Mouse (Mus musculus): ENCODE measurements around the gene Mrgpra6.

Gene Mrgpra6

DNA sequence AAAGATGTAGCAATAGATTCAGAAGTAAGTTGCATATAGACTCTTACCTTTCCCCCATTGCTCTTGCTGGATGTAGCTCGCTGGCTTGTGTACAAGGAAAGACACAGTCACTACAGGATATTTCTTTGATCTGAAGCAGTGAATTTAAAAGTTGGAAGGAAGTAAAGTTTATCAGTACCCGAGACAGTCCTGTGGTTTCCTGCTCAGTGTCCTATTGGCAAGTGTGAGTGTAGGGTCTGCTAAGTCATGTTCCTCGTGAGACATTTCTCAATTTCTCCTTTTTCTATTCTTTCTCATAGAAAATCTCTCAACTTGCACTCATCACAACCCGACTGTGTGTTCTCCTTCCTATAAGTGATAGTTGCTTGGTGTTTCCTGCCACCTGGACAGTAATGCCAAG, at the start of gene Mrgpra6:
TSS of gene Mrgpra6 (minus strand) at position 91 of the 400 bp plus-strand sequence.
- DNase-seq: no peak

DNA sequence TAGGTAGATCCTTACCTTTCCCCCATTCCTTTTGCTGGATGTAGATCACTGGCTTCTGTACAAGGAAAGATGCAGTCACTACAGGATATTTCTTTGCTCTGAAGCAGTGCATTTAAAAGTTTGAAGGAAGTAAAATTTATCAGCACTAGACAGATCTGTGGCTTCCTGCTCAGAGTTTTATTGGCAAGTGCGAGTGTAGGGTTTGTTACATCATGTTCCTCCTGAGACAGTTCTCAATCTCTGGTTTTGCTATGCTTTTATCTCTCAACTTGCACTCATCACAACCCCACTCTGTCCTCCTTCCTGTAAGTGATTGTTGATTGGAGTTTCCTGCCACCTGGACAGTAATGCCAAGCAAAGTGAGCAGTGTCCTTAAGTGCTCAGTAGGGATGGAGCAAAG, 48.0 kb upstream of the Mrgpra6 start, which contains the start of gene Mrgpra9:
TSS of gene Mrgpra9 (minus strand) at position 79 of the 400 bp plus-strand sequence.
- DNase-seq: no peak

DNA sequence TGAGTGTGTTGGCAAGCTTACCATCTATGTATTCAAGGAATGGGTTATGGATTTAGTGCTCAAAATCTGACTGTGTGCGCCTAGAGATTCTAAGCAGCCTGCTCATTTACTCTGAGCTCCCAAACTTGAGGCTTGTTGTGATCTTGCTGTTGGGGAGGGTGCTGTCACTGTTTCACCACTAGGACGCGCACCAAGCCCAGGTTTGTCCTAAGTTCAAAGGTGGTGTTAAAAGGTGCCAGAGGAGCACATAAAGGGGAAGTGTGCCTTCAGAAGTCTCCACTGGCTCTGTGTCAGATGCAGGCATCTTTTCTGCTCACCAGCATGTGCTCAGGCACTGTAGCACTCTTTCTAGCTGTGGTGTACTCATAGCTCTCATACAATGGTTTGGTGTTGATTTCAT, 39.9 kb upstream of the Mrgpra6 start:
- no peak for DNase-seq

DNA sequence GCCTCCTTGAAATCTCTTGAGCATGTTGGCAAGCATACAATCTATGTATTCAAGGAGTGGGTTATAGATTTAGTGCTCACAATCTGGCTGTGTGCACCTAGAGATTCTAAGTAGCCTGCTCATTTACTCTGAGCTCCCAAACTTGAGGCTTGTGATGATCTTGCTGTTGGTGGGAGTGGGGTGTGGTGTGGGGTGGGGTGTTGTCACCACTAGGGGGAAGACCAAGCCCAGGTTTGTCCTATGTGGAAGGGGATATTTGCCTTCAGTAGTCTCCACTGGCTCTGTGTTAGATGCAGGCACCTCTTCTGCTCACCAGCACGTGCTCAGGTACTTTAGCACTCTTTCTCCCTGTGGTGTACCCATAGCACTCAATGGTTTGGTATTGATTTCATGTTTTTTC, 9.4 kb downstream of the Mrgpra6 start:
- DNase-seq: no peak

DNA sequence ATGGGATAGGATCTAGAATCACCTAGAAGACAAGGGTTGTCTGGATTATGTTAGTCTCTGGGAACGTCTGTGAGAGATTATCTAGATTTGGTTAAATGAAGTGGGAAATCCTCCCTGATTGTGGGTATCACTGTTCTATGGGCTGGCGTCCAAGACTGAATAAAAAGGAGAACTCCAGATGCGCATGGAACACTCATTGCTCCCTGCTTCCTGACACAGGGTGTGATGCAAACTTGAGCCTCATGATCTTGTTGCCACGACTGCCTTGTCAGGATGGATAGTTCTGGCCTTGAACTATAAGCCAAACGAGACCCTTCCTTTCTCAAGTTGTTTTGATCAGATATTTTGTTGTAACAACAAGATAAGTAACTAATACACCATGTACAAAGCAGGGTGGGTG, 33.9 kb downstream of the Mrgpra6 start:
- DNase-seq: no peak

DNA sequence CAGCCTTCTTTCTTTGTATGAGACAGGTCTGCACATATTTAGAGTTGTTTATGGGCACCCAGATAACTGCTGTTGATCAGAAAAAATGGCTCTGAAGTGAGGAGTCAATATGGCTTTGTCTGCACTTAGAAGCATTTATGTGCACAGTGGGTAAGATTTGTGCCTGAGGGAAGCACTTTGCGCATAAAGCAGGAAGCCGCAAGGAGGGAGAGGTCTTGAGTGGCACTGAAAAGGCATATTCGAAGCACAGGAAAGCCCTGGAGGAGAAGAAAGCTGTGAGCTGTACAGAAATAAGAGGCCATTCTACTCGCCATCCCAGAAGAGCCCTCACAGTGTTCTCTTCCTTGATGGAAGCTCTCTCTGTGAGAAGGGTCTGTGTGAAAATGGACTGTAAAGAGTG, 39.7 kb downstream of the Mrgpra6 start:
- no peak for DNase-seq

DNA sequence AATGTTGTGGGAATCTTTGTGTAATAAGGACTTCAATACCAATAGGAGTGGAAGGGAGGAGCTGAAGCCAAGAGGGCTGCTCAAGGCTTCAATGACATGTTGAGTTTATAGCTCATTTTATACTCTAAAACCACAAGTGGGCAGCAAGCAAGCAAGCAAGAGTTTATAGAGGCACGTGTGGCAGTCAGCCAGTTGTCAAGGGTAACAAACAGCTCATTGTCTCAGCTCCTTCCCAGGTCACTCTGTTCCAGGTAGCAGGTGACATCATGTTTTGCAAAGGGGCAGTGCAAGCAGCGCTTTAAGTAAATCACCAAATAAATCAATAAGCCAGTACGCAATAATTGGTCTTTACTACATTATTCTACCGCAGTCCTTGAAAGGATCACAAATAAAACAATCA, 41.5 kb downstream of the Mrgpra6 start:
- no peak for DNase-seq

DNA sequence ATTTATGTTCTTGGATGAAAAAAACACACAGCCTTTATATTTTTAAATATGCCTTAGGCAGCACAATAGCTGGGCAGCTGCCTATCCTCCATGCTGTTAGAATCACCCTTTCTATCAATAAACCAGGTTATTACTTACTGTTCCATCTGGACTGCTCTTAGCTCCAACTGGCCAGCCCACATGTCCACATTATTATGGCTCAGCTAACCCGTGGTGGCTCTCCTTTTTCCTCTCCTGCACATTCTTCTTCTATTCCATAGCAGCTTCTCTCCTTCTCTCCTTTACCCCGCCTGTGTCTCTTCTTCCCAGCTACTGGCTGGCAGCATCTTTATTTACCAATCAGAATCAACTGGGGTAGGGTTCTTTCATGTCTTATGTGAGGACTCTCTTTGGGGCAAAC, 46.3 kb downstream of the Mrgpra6 start:
- DNase-seq: no peak

DNA sequence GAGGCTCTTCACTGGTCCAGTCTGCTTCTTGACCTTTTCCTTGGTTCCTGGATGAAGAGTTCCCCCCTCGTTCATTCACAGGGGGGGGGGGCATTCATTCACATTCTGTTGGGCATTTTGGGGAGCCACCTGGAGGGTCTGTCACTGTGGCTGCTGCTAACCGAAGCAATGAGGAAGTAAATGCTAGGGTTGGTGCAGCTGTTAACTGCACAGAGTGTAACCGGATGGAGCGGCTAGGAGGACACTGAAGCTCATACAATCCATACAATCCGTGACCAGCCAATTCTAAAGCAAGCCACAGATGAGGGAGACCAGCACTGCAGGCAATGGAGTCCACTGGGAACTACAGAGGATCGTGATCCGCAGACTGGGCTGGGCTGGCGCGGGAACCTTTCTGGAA, 47.0 kb downstream of the Mrgpra6 start:
- no peak for DNase-seq

DNA sequence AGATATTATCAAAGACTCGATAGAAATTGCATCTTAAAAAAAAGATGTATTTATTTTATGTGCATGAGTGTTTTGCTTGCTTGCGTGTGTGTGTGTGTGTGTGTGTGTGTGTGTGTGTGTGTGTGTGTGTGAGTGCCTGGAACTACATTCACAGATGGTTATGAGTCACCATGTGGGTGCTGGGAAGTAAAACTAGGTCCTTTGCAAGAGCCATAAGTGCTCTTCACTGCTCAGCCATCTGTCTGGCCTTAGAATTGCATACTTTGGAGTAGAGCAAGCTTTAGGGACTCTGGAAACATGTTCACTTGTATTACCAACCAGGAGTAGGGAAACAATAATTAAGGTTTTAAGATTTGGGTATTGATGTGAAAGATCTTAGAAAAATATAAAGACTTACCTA, 48.9 kb downstream of the Mrgpra6 start:
- no peak for DNase-seq

DNA sequence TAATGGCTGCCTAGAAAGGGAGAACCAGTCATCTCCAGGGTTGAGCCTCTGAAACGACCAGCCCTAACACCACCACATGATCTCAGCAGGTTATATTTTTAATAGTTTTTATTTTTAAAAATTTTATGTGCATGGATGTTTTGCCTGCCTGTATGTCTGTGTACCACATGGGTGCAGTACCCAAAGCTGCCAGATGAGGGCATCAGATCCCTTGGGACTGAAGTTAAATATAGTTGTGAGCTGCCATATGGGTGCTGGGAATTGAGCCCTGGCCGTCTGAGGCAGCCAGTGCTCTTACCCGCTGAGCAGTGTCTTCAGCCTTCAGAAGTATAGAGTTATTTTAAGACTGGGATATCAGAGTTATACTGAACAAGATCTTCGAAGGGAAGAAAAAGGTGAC, 49.3 kb downstream of the Mrgpra6 start:
- DNase-seq: no peak

DNA sequence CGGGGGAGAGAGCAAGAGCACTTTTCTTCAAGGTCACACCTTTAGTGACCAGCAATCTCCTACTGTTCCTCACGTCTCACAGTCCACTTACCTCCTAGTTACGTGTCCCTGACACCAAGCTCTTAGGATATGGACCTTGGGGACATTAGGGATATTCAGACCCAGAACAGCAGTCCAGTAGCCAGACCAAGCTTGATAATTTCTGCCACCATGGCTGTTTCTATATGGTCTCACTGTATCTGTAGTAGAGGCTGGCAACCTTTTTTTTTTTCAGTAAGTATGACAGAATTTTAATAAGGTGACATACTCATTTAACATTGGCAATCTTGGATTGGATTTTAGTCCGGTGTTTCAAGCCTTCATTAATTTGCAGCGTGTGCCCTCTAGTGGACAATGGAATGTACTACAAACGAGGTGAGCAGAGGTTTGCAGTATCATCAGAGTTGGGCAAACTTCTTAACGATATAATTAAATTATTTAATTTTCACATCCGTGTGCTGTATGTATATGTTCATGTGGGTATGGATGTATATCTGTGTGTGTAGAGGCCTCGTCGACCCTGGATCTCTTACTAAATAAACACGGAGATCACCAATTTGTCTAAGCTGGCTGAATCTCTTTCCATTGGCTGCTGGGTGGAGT, 54.2 kb downstream of the Mrgpra6 start:
- DNase-seq: peak; percentile 35

DNA sequence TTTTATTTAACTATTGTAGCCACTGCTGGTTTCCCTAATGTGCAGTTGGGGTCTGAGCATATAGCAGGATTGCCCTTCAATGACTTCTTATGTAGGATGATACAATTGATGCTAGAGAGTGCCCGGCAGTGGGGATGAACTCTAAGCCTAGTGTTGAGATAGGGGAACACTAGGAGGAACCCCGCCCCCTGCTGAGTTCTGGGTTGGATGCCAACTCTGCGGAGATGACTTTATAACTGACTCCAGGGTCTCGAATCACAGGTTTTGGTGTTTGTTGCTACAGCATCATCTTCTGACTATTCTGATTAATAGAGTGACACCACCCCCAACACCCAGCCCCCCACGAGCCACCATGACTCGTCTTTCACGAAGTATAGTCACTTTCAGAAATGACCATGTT, 56.4 kb downstream of the Mrgpra6 start:
- no peak for DNase-seq

DNA sequence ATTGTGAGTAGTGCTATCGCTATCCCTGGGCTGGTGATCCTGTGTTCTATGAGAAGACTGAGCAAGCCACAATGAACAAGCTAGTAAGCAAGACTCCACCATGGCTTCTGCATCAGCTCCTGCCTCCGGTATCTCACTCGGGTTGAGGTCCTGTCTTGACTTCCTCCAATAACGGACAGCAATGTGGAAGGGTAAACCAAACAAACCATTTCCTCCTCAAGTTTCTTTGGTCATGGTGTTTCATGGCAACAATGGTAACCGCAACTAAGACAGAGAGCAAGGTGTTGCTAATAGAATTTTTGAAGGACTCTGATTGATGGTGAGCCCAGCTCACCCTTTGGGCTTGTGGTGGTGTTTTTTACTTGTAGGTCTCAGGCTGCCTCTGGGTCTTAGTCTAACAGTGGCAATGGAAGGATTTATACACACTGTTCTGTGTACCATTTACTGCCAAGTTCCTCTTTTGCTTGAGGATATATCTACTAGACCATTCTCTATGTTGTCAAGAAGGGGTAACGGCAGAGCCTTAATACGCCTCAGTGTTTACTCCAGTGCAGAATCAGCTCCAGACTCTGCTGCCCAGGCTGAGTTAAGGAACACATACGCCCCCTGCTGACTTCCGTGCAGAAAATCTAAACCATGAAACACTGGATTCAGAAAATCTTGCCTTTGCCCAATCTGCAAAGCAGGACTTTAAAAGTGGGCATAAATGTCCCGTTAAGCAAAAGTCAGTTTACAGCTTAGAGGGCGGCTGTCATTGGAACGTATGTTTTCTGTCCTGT, 58.5 kb downstream of the Mrgpra6 start:
- no peak for DNase-seq

DNA sequence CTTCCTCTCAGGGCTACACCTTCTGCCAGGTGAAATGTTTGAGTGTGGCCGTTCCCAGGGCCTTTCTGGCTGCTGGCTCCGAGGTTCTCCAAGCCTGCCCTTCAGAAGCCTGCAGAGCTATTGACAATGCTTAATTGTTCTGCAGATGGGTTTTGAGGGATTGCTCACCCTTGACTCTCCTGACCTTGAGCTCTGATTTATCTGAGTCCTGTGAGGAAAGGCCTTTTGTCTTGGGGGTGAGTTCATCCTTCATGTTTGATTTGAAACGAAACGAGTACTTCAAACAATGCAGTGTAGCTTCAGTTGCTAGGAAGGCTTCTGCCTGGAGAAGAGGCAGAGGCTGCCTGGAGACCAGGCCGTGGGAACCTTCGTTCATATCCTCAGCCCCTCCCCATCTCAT, 60.4 kb downstream of the Mrgpra6 start:
- no peak for DNase-seq

DNA sequence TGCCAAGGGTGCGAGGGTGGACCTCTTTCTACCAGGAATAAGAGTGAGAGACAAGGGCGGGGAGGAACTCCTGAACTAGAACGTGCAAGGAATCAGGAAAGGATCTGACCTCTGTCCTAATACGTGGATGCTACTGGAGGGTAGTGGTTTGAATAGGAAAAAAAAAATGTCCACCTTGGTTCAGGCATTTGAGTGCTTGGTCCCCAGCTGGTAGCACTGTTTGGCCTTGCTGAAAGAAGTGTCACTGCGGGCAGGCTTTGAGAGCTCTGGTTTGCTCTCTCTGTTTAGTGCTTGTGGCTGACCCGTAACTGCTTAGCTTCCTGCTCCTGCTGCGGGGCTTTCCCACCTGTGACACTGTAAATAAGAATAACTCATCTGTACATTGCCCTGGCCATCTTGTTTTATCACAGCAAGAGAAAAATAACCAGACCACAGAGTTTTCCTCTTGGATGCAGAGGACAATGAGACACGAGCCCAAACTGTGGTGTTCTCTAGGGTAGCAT, 64.8 kb downstream of the Mrgpra6 start:
- DNase-seq: no peak
